Mouse (Mus musculus) hindbrain, embryonic 14.5 days (tissue): Measurements from ENCODE around the gene Agmat. TPM values are rescaled to one million over a fixed set of nuclear protein-coding genes. Genes with fewer than 3 reads are reported as not detected.

Source experiments
- ATAC-seq: fragments of 200-750 bp; cut with Nextera tagmentation; 2 replicates; pipeline ENCODE4 v1.8.0; 2017; ENCODE audit warnings: moderate number of reproducible peaks, mild to moderate bottlenecking, moderate TSS enrichment, moderate library complexity; ENCODE audit not compliant: low FRiP score
- DNase-seq: peaks from one replicate; pipeline ENCODE4 v3.0.0-alpha.2; 2015; ENCODE audit warnings: low spot score
- H3K27ac ChIP-seq: fragments of 300-500 bp; sonication (generic); 2 replicates; pipeline ENCODE4 v1.5.1; 2014; ENCODE audit warnings: mild to moderate bottlenecking, moderate library complexity
- H3K27me3 ChIP-seq: fragments of 300-500 bp; sonication (generic); 2 replicates; pipeline ENCODE4 v1.6.1; 2014; ENCODE audit warnings: mild to moderate bottlenecking, low read length, mixed read lengths; ENCODE audit not compliant: control insufficient read depth, insufficient read depth
- H3K36me3 ChIP-seq: fragments of 300-500 bp; sonication (generic); replicated peaks from 2 replicates; pipeline ENCODE4 v1.6.1; 2014; ENCODE audit not compliant: control insufficient read depth, insufficient read depth
- H3K4me1 ChIP-seq: fragments of 300-500 bp; sonication (generic); replicated peaks from 2 replicates; pipeline ENCODE4 v1.6.1; 2014; ENCODE audit warnings: antibody characterized with exemption, low read length, mixed read lengths; ENCODE audit not compliant: control insufficient read depth, insufficient read depth
- H3K4me2 ChIP-seq: fragments of 300-500 bp; sonication (generic); replicated peaks from 2 replicates; pipeline ENCODE4 v1.6.1; 2014; ENCODE audit warnings: mild to moderate bottlenecking, moderate library complexity
- H3K4me3 ChIP-seq: fragments of 300-500 bp; sonication (generic); replicated peaks from 2 replicates; pipeline ENCODE4 v1.5.1; 2014; ENCODE audit warnings: mild to moderate bottlenecking, low read length
- H3K9ac ChIP-seq: fragments of 300-500 bp; sonication (generic); 2 replicates; pipeline ENCODE4 v1.6.1; 2014
- H3K9me3 ChIP-seq: fragments of 300-500 bp; sonication (generic); 2 replicates; pipeline ENCODE4 v1.6.1; 2016; ENCODE audit warnings: low read length; ENCODE audit not compliant: control insufficient read depth
- WGBS: fragments of 180-500 bp; shearing (Covaris S2); extraction: QIAGEN DNeasy Blood & Tissue Kit; methylation state at CpG from one replicate; pipeline ENCODE4 v1.1.7; 2014; 5-methylcytosine and 5-hydroxymethylcytosine counted together
- polyA plus RNA-seq: library from polyadenylated mRNA; unstranded; fragments of >200 nt; fragmentation: Nextera tagmentation; extraction: Ambion mirVana; gene quantifications from 2 replicates; pipeline ENCODE4 v1.2.1, GENCODE M21; 2014

Gene Agmat
- polyA plus RNA-seq, 1 experiment from 2014 or later, result 0.23 TPM

- Histone ChIP-seq H3K9ac (no peak overlapping the region), H3K4me2 (no peak overlapping the region), H3K9me3 (no peaks in the 10 kb centered on the region), H3K36me3 (no peaks in the 10 kb centered on the region), H3K4me1 (no peaks in the 10 kb centered on the region), H3K27me3 (no peaks in the 10 kb centered on the region), H3K27ac (no peak overlapping the region), H3K4me3 (no peak overlapping the region)
- DNase-seq (no peak), ATAC-seq (no peak)
- WGBS, result 35% methylated on average over 4 of the region's 4 CpGs
Observed at GRCm38 (mm10) chr4:141751419-141752075, 5.1 kb downstream of the Agmat start.

GRCm38 (mm10) chr4:141752076-141752421, 5.6 kb downstream of the Agmat start:
- DNase-seq, result no peak
- no peaks in the 10 kb centered on the region for H3K9me3 ChIP-seq
- H3K4me2 ChIP-seq, result no peak overlapping the region
- H3K27ac ChIP-seq, result no peak overlapping the region
- no peak for ATAC-seq
- H3K27me3 ChIP-seq, result no peaks in the 10 kb centered on the region
- 13% methylated on average over 4 of the region's 4 CpGs for WGBS
- no peaks in the 10 kb centered on the region for H3K4me1 ChIP-seq
- H3K9ac ChIP-seq, result no peak overlapping the region
- H3K36me3 ChIP-seq, result no peaks in the 10 kb centered on the region
- no peak overlapping the region for H3K4me3 ChIP-seq

GRCm38 (mm10) chr4:141755375-141755930, 9.0 kb downstream of the Agmat start:
- Histone ChIP-seq H3K27me3 (no peaks in the 10 kb centered on the region), H3K27ac (no peak overlapping the region), H3K9ac (no peak overlapping the region), H3K4me2 (no peak overlapping the region), H3K36me3 (0 out of 2 replicates have a peak, but pooled peaks cover 3% of the 10 kb centered on the region), H3K4me1 (no peaks in the 10 kb centered on the region), H3K9me3 (no peaks in the 10 kb centered on the region), H3K4me3 (no peak overlapping the region)
- ATAC-seq (no peak), DNase-seq (no peak)
- WGBS, result 93% methylated on average over 19 of the region's 19 CpGs

- H3K4me1 ChIP-seq, result no peaks in the 10 kb centered on the region
- 90% methylated on average over 3 of the region's 3 CpGs for WGBS
- ATAC-seq (no peak), DNase-seq (no peak)
- peaks cover 9% of the 10 kb centered on the region for H3K36me3 ChIP-seq
- H3K27ac ChIP-seq, result no peak overlapping the region
- no peak overlapping the region for H3K4me3 ChIP-seq
- no peaks in the 10 kb centered on the region for H3K9me3 ChIP-seq
- H3K27me3 ChIP-seq, result no peaks in the 10 kb centered on the region
- H3K4me2 ChIP-seq, result no peak overlapping the region
- no peak overlapping the region for H3K9ac ChIP-seq
Observed at GRCm38 (mm10) chr4:141757124-141757523, 10.7 kb downstream of the Agmat start.

DNA sequence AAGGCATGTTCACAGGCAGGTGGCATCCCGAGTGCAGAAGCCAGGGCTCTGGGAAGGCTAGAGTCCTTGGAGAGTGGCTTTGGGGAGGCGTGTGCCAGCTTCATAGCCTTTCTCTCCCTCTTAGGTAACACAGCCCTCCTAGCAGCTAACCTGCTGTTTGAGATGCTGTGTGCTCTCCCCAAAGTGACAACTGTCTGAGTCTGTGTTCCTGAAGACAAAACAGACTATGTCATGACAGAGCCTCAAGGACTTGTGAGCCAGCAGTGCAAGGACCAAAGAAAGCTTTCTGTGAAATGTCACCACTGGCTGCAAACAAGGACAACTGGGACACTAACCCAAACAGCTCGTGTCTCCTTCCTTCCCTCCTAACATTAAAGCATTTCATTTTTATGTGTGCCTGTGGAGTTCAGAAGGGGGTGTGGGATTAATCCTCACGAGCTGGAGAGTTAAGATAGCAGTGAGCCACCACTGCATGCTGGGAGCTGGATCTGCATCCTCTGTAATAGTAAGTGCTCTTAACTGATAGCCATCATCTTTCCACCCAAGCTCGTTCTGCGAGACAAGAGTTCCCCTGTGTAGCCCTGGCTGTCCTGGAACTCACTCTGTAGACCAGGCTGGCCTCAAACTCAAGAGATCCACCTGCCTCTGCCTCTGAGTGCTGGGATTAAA, 12.5 kb downstream of the Agmat start:
- H3K27me3 ChIP-seq, result no peaks in the 10 kb centered on the region
- no peaks in the 10 kb centered on the region for H3K4me1 ChIP-seq
- no peak for DNase-seq
- H3K4me3 ChIP-seq, result no peak overlapping the region
- no peaks in the 10 kb centered on the region for H3K9me3 ChIP-seq
- ATAC-seq, result no peak
- H3K9ac ChIP-seq, result no peak overlapping the region
- H3K27ac ChIP-seq, result no peak overlapping the region
- WGBS, result 76% methylated on average over 6 of the region's 6 CpGs
- H3K4me2 ChIP-seq, result no peak overlapping the region
- peaks cover 28% of the 10 kb centered on the region for H3K36me3 ChIP-seq

DNA sequence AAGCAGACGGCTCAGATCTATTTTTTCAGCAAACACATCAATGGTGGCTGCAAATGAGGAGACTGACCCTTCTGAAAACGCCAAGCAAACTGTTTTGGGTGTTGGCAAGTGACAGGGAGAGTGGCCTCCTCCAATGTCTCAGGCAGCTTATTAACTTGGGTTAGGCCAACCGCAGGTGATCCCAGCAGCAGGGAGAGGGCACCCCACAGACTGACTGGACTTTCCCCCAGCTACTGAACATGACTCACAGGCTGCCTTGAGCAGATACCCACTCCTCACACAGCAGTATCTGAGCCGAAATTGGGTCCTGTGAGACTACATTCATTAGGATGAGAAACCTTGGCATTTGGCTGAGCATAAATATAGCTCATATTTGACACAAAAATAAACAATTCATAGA, 14.5 kb downstream of the Agmat start:
- Histone ChIP-seq H3K9me3 (no peaks in the 10 kb centered on the region), H3K27me3 (no peaks in the 10 kb centered on the region), H3K27ac (no peak overlapping the region), H3K4me1 (peaks cover under 1% of the 10 kb centered on the region; the same call in 1 of the 2 replicates), H3K4me2 (no peak overlapping the region), H3K4me3 (no peak overlapping the region), H3K36me3 (peaks cover 44% of the 10 kb centered on the region), H3K9ac (no peak overlapping the region)
- 92% methylated on average over 4 of the region's 4 CpGs for WGBS
- DNase-seq (no peak), ATAC-seq (no peak)

DNA sequence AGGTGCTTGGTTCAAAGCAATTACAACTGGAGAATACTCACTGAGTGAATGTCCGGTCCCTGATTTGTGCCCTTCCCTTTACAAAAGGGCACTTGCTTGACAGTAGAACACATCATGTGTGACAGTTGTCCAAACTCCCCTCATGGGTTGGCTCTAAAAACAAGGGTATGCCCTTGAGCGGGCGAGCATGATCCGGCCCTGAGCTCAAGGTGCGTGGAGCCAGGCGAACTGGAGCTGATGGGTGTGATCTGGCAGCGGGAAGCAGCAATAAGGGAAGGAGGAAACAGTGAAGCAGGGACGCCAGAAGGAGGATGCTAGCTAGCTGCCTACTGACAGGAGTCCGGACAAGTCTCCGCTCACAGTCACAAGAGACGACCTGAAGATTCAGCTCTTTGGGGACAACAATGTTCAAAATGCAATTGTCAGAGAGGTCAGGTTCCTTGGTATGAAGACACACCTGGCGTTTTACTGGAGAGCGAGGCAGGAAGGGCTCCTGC, 15.7 kb downstream of the Agmat start:
- Histone ChIP-seq H3K36me3 (peaks cover 51% of the 10 kb centered on the region), H3K27ac (no peak overlapping the region), H3K4me3 (no peak overlapping the region), H3K9me3 (no peaks in the 10 kb centered on the region), H3K9ac (no peak overlapping the region), H3K4me1 (peaks cover 6% of the 10 kb centered on the region; the same call in 1 of the 2 replicates), H3K4me2 (no peak overlapping the region), H3K27me3 (no peaks in the 10 kb centered on the region)
- DNase-seq, result no peak
- ATAC-seq, result no peak
- 96% methylated on average over 13 of the region's 13 CpGs for WGBS

DNA sequence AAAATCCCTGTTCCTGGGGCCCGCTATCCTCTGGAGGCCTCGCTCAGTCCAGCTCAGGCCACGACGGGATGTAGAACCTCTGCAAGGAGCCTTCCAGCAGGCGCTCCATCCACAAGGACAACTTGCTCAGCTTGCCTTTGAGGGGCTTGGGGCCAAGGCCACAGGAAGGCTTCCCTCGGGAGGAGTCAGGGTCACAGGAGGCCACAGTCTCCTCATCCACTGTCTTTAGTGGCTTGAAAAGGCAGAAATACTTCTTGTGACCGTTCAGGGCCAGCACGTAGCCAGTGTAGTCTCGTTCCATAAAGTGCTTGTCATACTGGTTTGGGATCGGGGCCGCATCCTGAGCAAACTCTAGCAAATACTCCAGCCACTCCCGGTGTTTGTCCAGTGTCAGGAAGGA, 17.0 kb downstream of the Agmat start:
- ATAC-seq (no peak), DNase-seq (no peak)
- Histone ChIP-seq H3K4me3 (no peak overlapping the region), H3K4me2 (no peak overlapping the region), H3K9me3 (no peaks in the 10 kb centered on the region), H3K9ac (no peak overlapping the region), H3K27ac (no peak overlapping the region), H3K36me3 (peaks cover 61% of the 10 kb centered on the region), H3K27me3 (no peaks in the 10 kb centered on the region), H3K4me1 (peaks cover 12% of the 10 kb centered on the region; the same call in 1 of the 2 replicates)
- WGBS, result 93% methylated on average over 12 of the region's 12 CpGs

DNA sequence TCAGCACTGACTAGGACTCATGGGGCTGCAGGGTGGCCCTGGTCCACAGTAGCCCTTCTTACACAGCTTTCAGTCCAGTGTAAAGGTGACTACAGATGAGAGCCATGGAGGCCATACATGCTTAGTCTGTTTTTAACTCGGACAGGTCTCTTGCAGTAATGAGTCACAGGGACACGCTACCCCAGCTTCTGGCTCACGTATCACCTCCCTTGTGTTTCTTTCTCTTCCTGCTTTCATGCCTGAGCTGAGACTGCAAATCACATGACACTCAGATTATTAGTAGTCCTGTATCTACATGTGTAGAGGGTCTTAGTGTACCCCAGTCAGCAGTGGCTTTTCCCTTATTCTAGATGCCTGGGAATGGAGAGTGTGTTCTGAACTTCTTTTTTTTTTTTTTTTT, 18.5 kb downstream of the Agmat start:
- 93% methylated on average over 3 of the region's 3 CpGs for WGBS
- Histone ChIP-seq H3K4me2 (no peak overlapping the region), H3K9ac (no peak overlapping the region), H3K4me3 (no peak overlapping the region), H3K4me1 (peaks cover 12% of the 10 kb centered on the region; the same call in 1 of the 2 replicates), H3K27ac (no peak overlapping the region), H3K36me3 (peaks cover 76% of the 10 kb centered on the region), H3K27me3 (no peaks in the 10 kb centered on the region), H3K9me3 (no peaks in the 10 kb centered on the region)
- no peak for DNase-seq
- no peak for ATAC-seq
